Mouse (Mus musculus) heart, embryonic 15.5 days (tissue): ENCODE measurements around the gene Bst2. TPM values are rescaled to one million over a fixed set of nuclear protein-coding genes. Genes with fewer than 3 reads are reported as not detected.

Experiments used
- polyA plus RNA-seq: library from polyadenylated mRNA; unstranded; fragments of >200 nt; fragmentation: Nextera tagmentation; extraction: Ambion mirVana; gene quantifications from 2 replicates; pipeline ENCODE4 v1.2.1, GENCODE M21; 2015

Bst2 gene
- polyA plus RNA-seq, 1 experiment from 2014 or later: 34.6 TPM

Other genes with a start within 250 kb of the Bst2 start
- gene Use1, start 170.6 kb downstream of the Bst2 start, polyA plus RNA-seq: 67.6 and 75.3 TPM in 2 replicates
- gene Ocel1, start 166.2 kb downstream of the Bst2 start, polyA plus RNA-seq: 4.9 and 7.2 TPM in 2 replicates
- 43.4 and 51.5 TPM in 2 replicates for gene Nr2f6, start 155.5 kb downstream of the Bst2 start, polyA plus RNA-seq
- gene Ushbp1, start 141.7 kb downstream of the Bst2 start, polyA plus RNA-seq: 14.6 and 17.3 TPM in 2 replicates
- 75.5 and 89.9 TPM in 2 replicates for gene Babam1, start 140.6 kb downstream of the Bst2 start, polyA plus RNA-seq
- gene Ankle1, start 131.4 kb downstream of the Bst2 start, polyA plus RNA-seq: 23.0 and 34.0 TPM in 2 replicates
- 34.6 and 45.0 TPM in 2 replicates for gene Abhd8, start 73.8 kb downstream of the Bst2 start, polyA plus RNA-seq
- 149 and 188 TPM in 2 replicates for gene Mrpl34, start 72.5 kb downstream of the Bst2 start, polyA plus RNA-seq
- 68.4 and 84.1 TPM in 2 replicates for gene Dda1, start 68.3 kb downstream of the Bst2 start, polyA plus RNA-seq
- 0.81 and 1.9 TPM in 2 replicates for gene Ano8, start 51.5 kb downstream of the Bst2 start, polyA plus RNA-seq
- 10.5 and 11.8 TPM in 2 replicates for gene Gtpbp3, start 49.4 kb downstream of the Bst2 start, polyA plus RNA-seq
- gene Plvap, start 25.7 kb downstream of the Bst2 start, polyA plus RNA-seq: 87.2 and 113 TPM in 2 replicates
- 0.30 and 0.48 TPM in 2 replicates for gene Ccdc194, start 11.7 kb downstream of the Bst2 start, polyA plus RNA-seq
- 51.1 and 65.2 TPM in 2 replicates for gene Mvb12a, start 5.5 kb upstream of the Bst2 start, polyA plus RNA-seq
- 0.42 and 1.1 TPM in 2 replicates for gene Tmem221, start 21.4 kb upstream of the Bst2 start, polyA plus RNA-seq
- gene Nxnl1, start 29.1 kb upstream of the Bst2 start, polyA plus RNA-seq: 0.08 TPM in 1 of 2 replicates, not detected in the other
- gene Slc27a1, start 31.4 kb upstream of the Bst2 start, polyA plus RNA-seq: 18.8 and 27.8 TPM in 2 replicates
- 159 and 171 TPM in 2 replicates for gene Pgls, start 54.7 kb upstream of the Bst2 start, polyA plus RNA-seq
- gene Fam129c, start 60.2 kb upstream of the Bst2 start, polyA plus RNA-seq: 2.1 and 3.1 TPM in 2 replicates
- 50.4 and 64.5 TPM in 2 replicates for gene Colgalt1, start 73.5 kb upstream of the Bst2 start, polyA plus RNA-seq
- gene Unc13a, start 134.3 kb upstream of the Bst2 start, polyA plus RNA-seq: 0.49 and 0.75 TPM in 2 replicates
- 6.9 and 11.4 TPM in 2 replicates for gene Jak3, start 138.8 kb upstream of the Bst2 start, polyA plus RNA-seq
- 1.7 and 3.8 TPM in 2 replicates for gene Insl3, start 151.8 kb upstream of the Bst2 start, polyA plus RNA-seq
- 3.4 and 4.0 TPM in 2 replicates for gene B3gnt3, start 164.3 kb upstream of the Bst2 start, polyA plus RNA-seq
- gene Fcho1, start 188.3 kb upstream of the Bst2 start, polyA plus RNA-seq: 1.9 and 13.2 TPM in 2 replicates